Mouse (Mus musculus) heart, postnatal 10 days (tissue): ENCODE measurements around the gene Pcyt2. TPM values are rescaled to one million over a fixed set of nuclear protein-coding genes. Genes with fewer than 3 reads are reported as not detected.
A peak's percentile ranks its signal among the peaks of the same experiment; 100 is the strongest.

ENCODE experiments used
- DNase-seq, 2 experiments: peaks; one replicate each; pipeline ENCODE4 v3.0.0; 2021
- intact Hi-C: fragments of 180-260 bp; cut with DNase I; formaldehyde crosslinking; loops from one replicate; pipeline ENCODE4 v1.15.1; 2025
- microRNA-seq, 2 experiments: library from miRNA; unstranded; fragments of <30 nt; microRNA quantifications; one replicate each; pipeline ENCODE4 v1.2.0; 2022
- total RNA-seq, 2 experiments: library from RNA; stranded (reverse); gene quantifications; 2 replicates each; pipeline ENCODE4 v1.2.3; 2021

Gene Pcyt2
- total RNA-seq, 2 experiments from 2014 or later, result 39.7 to 45.8 TPM

- intact Hi-C loops, result loop anchor here (2.0 kb wide), 1 partner anchor 54 kb away; no protein-coding TSS in a partner anchor
- no peak for DNase-seq
Measured at GRCm38 (mm10) chr11:120572417-120572751, 45.4 kb downstream of the Pcyt2 start.

GRCm38 (mm10) chr11:120571754-120572416, 45.9 kb downstream of the Pcyt2 start:
- peak in 1 of 2 experiments; percentile 13 for DNase-seq
- intact Hi-C loops, result loop anchor here (2.0 kb wide), 2 partner anchors 21 to 53 kb away; partner anchors contain the start of gene Ppp1r27

- intact Hi-C loops, result loop anchor here (2.0 kb wide), 1 partner anchor 20 kb away; the partner anchor contains the start of gene Ppp1r27
- no peak for DNase-seq
Measured at GRCm38 (mm10) chr11:120571122-120571521, 46.6 kb downstream of the Pcyt2 start.

DNA sequence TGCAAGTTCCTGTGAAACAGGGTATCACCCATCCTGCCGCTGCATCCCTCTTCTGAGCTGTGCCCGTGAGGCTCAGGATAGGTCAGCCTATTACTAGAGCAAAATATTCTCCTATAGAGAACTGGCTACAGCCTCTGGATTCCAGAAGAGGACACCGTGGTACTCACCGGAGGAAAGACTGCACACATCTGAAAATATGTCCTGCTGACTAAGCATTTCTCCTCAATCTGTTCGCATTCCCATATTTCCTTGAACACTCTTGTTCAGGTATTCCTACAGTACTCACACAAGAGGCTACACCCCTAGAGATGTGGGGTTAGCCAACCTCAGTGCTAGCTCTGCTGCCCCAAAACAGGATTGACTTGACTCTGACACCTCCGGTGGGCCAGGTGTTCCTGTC, 49.4 kb downstream of the Pcyt2 start:
- intact Hi-C loops, result no loop called here
- DNase-seq, result no peak

GRCm38 (mm10) chr11:120565114-120565513, 52.6 kb downstream of the Pcyt2 start:
- intact Hi-C loops, result no loop called here

GRCm38 (mm10) chr11:120562949-120563348, 54.8 kb downstream of the Pcyt2 start:
- DNase-seq, result no peak
- intact Hi-C loops, result no loop called here

More at GRCm38 (mm10) chr11:120565114-120565513, 52.6 kb downstream of the Pcyt2 start:
- no peak for DNase-seq

GRCm38 (mm10) chr11:120560952-120561728, 56.6 kb downstream of the Pcyt2 start:
- no peak for DNase-seq
- intact Hi-C loops, result no loop called here

Small RNA genes lying within 50 kb of the gene (microRNA-seq; reads per million reads assigned to microRNA genes)
- 0 reads per million in 2 experiments for gene Mir6936

Other genes with a start within 250 kb of the Pcyt2 start
- 10 to 100 TPM; 21.3 to 24.3 TPM for gene Faap100, start 239.2 kb downstream of the Pcyt2 start, total RNA-seq
- 10 to 100 TPM; 53.9 to 59.6 TPM for gene Nploc4, start 180.2 kb downstream of the Pcyt2 start, total RNA-seq
- gene Tspan10, start 175.3 kb downstream of the Pcyt2 start, total RNA-seq, result 1 to 10 TPM in 1 of 2 experiments, under 1 TPM in 1; 0.24 to 2.3 TPM
- gene Pde6g, start 164.4 kb downstream of the Pcyt2 start, total RNA-seq, result under 1 TPM in 1 of 2 experiments, not detected in 1; 0.32 TPM
- gene Oxld1, start 159.9 kb downstream of the Pcyt2 start, total RNA-seq, result 10 to 100 TPM; 33.5 to 35.2 TPM
- gene Ccdc137, start 159.8 kb downstream of the Pcyt2 start, total RNA-seq, result 1 to 10 TPM; 6.4 to 7.9 TPM
- gene Arl16, start 150.3 kb downstream of the Pcyt2 start, total RNA-seq, result 10 to 100 TPM; 13.6 to 16.5 TPM
- gene Mrpl12, start 133.3 kb downstream of the Pcyt2 start, total RNA-seq, result 100 to 1,000 TPM; 227 to 233 TPM
- 10 to 100 TPM; 24.8 to 25.0 TPM for gene Slc25a10, start 126.1 kb downstream of the Pcyt2 start, total RNA-seq
- 1 to 10 TPM; 2.4 to 3.1 TPM for gene Gcgr, start 87.2 kb downstream of the Pcyt2 start, total RNA-seq
- 10 to 100 TPM; 70.5 to 72.7 TPM for gene Mcrip1, start 68.2 kb downstream of the Pcyt2 start, total RNA-seq
- under 1 TPM in 1 of 2 experiments, not detected in 1; 0.60 TPM for gene Ppp1r27, start 66.8 kb downstream of the Pcyt2 start, total RNA-seq
- gene P4hb, start 44.7 kb downstream of the Pcyt2 start, total RNA-seq, result 100 to 1,000 TPM; 306 to 311 TPM
- 100 to 1,000 TPM; 236 to 257 TPM for gene Arhgdia, start 36.3 kb downstream of the Pcyt2 start, total RNA-seq
- gene Alyref, start 19.6 kb downstream of the Pcyt2 start, total RNA-seq, result 10 to 100 TPM; 86.1 to 88.3 TPM
- gene Anapc11, start 19.5 kb downstream of the Pcyt2 start, total RNA-seq, result 100 to 1,000 TPM in 1 of 2 experiments, 10 to 100 TPM in 1; 95.1 to 105 TPM
- under 1 TPM; 0.55 to 0.98 TPM for gene Npb, start 9.5 kb downstream of the Pcyt2 start, total RNA-seq
- gene Sirt7, start 7.3 kb upstream of the Pcyt2 start, total RNA-seq, result 10 to 100 TPM; 11.9 to 12.5 TPM
- gene Mafg, start 15.7 kb upstream of the Pcyt2 start, total RNA-seq, result 10 to 100 TPM; 24.2 to 27.0 TPM
- gene Pycr1, start 25.8 kb upstream of the Pcyt2 start, total RNA-seq, result 1 to 10 TPM; 4.8 to 5.5 TPM
- gene Myadml2, start 30.2 kb upstream of the Pcyt2 start, total RNA-seq, result 10 to 100 TPM; 38.0 to 41.6 TPM
- under 1 TPM in 1 of 2 experiments, not detected in 1; 0.12 TPM for gene Notum, start 43.2 kb upstream of the Pcyt2 start, total RNA-seq
- 10 to 100 TPM; 52.8 to 53.0 TPM for gene Aspscr1, start 55.0 kb upstream of the Pcyt2 start, total RNA-seq
- 10 to 100 TPM; 38.1 to 40.6 TPM for gene Cenpx, start 95.8 kb upstream of the Pcyt2 start, total RNA-seq
- 10 to 100 TPM in 1 of 2 experiments, 1 to 10 TPM in 1; 9.7 to 10.1 TPM for gene Lrrc45, start 96.0 kb upstream of the Pcyt2 start, total RNA-seq
- gene Rac3, start 103.5 kb upstream of the Pcyt2 start, total RNA-seq, result 1 to 10 TPM; 1.4 to 1.7 TPM
- 1 to 10 TPM; 3.2 to 4.1 TPM for gene Dcxr, start 109.3 kb upstream of the Pcyt2 start, total RNA-seq
- 10 to 100 TPM in 1 of 2 experiments, 1 to 10 TPM in 1; 8.3 to 14.4 TPM for gene Cbr2, start 114.2 kb upstream of the Pcyt2 start, total RNA-seq
- gene Hmga1b, start 144.9 kb upstream of the Pcyt2 start, total RNA-seq, result 10 to 100 TPM; 20.1 to 21.0 TPM
- gene Rfng, start 166.3 kb upstream of the Pcyt2 start, total RNA-seq, result 10 to 100 TPM; 12.2 to 12.5 TPM
- 10 to 100 TPM; 61.7 to 69.1 TPM for gene Gps1, start 166.3 kb upstream of the Pcyt2 start, total RNA-seq
- 10 to 100 TPM; 33.1 to 34.8 TPM for gene Dus1l, start 178.5 kb upstream of the Pcyt2 start, total RNA-seq
- gene Fasn, start 206.6 kb upstream of the Pcyt2 start, total RNA-seq, result 10 to 100 TPM; 27.4 to 33.8 TPM